Mouse (Mus musculus) left cerebral cortex, adult 11 months (tissue): ENCODE measurements around the gene Fam71e1.

Source experiments
- DNase-seq: peaks from one replicate; pipeline ENCODE4 v3.0.0; 2022; ENCODE audit warnings: low spot score

Gene Fam71e1

GRCm38 (mm10) chr7:44471880-44472557 is 24.4 kb upstream of the Fam71e1 start:
- DNase-seq: no peak

DNA sequence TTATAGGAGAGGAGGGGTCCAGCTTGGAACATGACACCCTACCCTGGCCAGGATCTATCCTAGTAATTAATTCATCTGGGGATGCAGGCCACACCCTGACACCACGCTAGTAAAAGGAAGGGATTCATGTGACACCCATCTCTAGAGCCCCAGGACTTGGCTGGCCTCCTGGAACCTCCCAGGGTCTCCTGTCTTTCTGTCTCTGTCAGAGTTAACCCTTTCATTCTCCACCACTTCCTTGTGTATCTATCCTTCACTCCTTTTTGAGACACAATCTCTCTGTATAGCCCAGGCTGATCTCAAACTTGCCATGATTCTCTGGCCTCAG is 23.9 kb upstream of the Fam71e1 start:
- DNase-seq: no peak

DNA sequence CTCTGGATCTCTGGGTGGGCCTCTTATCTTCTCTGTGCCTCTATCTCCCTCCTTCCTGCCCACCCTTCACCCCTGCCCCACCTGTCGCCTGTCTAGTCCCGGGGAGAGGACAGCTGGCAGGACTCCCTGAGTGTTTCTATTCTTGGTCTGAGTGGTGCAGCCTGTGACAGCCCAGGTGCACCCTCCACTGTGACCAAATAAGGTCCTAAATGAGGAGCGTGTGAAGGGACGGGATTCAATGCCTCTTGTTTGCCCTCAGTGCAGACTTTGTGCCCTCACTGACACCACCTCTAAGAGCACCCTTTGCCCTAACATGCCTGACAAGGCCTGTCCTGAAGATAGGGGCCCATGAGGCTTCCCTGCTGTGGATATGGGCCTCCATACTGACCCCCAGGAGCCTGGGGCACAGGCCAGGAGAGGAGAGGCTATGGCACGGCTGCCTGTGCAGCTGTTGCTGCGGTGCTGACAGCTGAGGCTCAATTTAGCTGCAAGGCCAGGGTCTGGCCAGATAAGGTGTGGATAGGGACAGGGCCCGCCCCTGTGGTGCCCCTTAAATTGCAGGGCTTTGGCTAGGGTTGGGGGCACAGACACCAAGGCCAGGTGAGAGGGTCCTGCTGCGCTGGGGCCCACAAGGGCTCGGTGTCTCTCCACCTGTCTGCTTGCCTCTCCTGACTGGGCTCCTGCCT is 23.3 kb upstream of the Fam71e1 start:
- no peak for DNase-seq

DNA sequence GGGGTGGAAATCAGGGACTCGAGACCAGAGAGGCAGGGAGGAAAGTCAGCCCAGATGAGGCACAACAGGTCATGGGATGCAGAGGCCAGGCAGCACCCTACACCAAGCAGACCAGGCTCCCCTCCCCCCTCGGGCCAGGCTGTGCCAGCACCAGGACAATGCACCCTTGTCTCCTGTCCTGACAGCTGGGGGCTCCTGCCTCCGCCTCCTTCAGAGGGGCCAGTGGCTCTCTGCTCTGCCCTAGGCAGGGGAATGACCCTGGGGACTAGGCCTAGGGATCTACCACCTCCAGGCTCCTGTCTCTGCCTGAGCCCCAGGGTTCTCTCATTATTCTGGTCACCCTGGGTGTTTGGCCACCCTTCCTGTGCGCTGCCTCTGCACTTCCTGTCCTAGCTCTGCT is 22.0 kb upstream of the Fam71e1 start:
- peak; percentile 86 for DNase-seq

DNA sequence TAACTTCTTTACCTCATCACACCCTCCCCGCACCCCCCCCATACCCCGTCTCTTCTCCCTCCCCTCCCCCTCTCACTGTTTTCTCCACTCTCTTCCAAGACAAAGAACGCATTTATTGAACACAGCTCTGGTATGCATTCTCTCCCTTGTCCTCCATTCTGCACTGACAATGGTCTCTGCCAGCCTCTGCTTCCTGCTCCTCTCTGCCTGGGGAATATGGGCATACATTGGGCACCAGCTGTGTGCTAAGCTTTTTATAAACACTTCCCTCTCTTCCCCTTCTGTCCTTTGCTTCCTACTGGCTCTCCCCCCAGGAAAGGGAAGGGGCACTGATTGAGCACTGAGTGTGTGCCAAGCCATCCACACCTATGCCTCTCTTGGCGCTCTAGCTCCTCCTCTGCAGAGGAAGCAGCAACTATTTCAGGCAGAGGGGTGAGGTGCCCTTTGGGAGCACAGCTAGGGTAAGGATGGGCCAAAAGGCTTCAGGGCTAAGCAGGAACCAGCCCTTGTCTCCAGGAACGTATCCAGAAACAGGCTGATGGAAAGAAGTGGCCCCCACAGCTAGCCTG is 21.3 kb upstream of the Fam71e1 start:
- no peak for DNase-seq

DNA sequence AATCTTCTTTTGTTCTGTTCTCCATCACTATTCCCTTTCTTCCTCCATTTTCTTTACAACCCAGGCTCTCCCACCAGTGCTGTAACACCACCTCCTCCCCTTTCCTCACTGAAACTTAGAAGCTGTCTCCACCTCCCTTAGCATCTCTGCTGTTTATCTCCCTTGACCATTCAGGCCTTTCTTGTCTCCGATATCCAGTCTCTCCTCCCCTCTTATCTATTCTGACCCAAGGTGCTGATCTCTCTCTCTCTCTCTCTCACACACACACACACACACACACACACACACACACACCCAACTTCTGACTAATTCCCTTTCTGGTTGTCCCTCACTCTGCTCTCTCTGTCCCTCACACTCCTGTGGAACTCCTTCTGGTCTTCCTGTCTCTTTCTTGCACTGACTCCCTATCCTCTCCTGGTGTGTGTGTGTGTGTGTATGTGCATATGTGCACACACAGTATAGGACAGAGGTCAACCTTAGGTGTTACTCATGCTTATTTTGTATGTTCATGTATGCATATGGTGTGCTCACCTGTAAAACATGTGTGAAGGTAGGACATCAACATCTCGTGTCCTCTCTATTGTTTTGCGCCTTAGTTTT is 13.4 kb upstream of the Fam71e1 start:
- DNase-seq: no peak

GRCm38 (mm10) chr7:44484109-44484508 is 12.3 kb upstream of the Fam71e1 start:
- DNase-seq: no peak

- DNase-seq: peak; percentile 77
Measured at GRCm38 (mm10) chr7:44484841-44485571, 11.4 kb upstream of the Fam71e1 start.

GRCm38 (mm10) chr7:44485572-44486195 is 10.7 kb upstream of the Fam71e1 start:
- DNase-seq: no peak

- DNase-seq: no peak
Measured at GRCm38 (mm10) chr7:44486927-44487575, 9.3 kb upstream of the Fam71e1 start.

DNA sequence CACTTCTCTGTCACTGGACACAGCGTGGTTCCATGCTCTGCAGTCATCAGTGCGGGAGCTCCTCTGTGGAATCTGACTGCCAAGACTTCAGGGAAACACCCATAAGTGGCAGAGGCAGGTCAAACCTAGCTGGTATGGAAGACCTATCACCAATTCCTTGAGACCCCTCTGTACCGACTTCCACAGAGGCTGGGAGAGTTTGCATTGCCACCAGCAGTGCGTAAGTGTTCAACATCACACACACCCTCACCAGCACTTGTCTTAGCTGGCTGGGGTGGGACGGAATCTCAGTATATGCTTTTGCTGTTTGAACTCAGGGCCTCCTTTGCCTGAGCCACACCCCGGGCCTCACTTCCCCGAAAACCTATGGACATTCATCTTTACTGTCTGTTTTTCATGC is 8.4 kb upstream of the Fam71e1 start:
- no peak for DNase-seq

- DNase-seq: no peak
Measured at GRCm38 (mm10) chr7:44488545-44488944, 7.8 kb upstream of the Fam71e1 start.

DNA sequence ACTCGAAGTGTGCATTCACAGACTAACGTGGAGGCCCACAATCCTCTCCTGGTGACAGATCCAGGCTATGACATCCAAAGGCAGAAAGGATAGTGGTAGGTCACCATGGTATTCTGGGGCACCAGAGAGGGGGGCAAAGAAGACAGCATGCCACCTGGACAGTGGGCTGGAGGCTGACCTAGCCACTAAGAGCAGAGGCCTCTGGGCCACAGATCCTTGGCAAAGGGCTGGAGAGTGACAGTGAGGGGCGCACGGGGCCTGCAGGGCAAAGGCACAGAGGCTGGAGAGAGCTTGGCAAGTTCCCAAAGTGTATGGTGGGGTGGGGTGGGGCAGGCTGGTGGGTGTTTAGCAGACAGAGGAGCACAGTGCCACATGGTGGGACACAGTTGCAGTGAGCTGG is 6.1 kb upstream of the Fam71e1 start:
- no peak for DNase-seq

DNA sequence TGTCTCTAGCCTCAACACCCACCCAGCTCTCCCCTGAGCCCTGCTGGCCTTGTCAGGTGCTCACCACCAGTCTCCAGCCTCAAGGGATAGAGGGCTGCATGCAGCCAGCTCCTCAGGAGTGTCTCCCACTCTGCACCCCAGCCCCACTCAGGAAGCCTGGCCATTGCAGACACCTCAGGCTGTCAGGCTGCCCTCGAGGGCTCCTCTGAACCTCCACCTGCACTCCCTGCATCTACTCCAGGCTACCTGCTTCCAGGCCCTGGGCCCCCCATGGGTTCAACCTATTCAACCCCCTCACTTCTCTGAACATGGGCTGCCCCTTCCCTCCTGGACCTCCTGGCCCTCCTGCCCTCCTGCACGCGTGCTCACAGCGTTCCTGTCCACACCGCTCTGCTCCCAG is 5.0 kb upstream of the Fam71e1 start:
- no peak for DNase-seq

GRCm38 (mm10) chr7:44492166-44492826 is 4.1 kb upstream of the Fam71e1 start:
- DNase-seq: no peak

GRCm38 (mm10) chr7:44494681-44495080 is 1.7 kb upstream of the Fam71e1 start:
- DNase-seq: no peak

DNA sequence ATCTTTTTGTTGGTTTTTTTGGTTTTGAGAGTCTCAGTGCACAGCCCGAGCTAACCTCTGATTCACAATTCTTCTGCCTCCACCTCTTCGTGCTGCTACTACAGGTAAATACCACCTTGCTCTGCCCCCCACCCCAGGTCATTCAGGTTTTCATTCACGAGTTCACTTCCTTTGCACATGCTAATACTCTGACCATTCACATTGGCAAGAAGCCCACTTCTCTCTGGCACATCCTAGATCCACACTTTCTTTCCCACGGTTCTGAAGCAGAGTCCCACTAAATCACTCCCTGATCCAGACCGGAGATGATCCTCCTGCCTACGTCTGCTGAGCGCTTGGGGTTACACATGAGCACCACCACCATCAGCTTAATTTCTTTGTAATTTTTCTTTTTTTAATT is 1.3 kb upstream of the Fam71e1 start:
- no peak for DNase-seq

GRCm38 (mm10) chr7:44496771-44497109 is 359 bp downstream of the Fam71e1 start:
- DNase-seq: no peak

DNA sequence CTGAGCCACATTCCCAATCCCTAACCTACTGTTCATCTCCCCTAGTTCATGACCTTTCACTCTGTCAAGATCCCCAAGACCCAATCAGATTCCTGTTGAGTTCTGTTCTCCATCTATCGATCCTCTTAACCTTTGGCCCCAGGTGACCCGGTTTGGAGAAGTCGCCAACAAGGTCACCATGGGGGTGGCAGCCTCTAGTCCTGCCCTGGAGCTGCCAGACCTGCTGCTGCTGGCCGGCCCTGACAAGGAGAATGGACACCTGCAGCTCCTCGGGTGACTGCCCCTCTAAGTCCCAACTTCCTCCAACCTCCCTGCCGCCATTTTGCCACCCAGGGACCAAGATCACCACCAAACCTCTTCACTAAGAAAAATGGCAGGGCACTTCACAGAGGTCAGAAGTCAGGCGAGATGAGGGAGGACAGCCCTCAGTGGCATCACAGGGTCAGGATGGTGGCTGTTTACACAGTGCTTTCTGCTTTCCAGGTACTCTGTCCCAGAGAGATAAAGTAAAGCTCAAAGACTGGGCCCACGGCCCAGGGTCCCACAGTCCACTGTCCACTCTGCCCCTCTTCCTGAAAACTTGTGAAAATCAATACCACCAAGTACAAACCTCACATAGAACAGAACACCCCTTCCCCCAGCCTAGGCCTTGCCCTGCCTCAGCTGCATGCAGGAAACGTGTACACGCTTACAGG is 1.1 kb downstream of the Fam71e1 start:
- no peak for DNase-seq

- no peak for DNase-seq
Measured at GRCm38 (mm10) chr7:44498922-44499321, 2.5 kb downstream of the Fam71e1 start.

GRCm38 (mm10) chr7:44500046-44500445 is 3.7 kb downstream of the Fam71e1 start:
- DNase-seq: no peak
